Mouse (Mus musculus) CH12.LX (cell line): Measurements from ENCODE around the gene 2210011C24Rik. TPM values are rescaled to one million over a fixed set of nuclear protein-coding genes. Genes with fewer than 3 reads are reported as not detected.
A peak's percentile ranks its signal among the peaks of the same experiment; 100 is the strongest.

Source experiments
- DNase-seq: peaks from one replicate; pipeline ENCODE4 v3.0.0-alpha.2; 2013; ENCODE audit errors: extremely low read depth
- H3K27ac ChIP-seq: 2 replicates; pipeline ENCODE4 v1.5.1; 2012; ENCODE audit warnings: low read depth, mild to moderate bottlenecking, control low read depth, moderate library complexity; ENCODE audit not compliant: insufficient read depth
- H3K27me3 ChIP-seq: replicated peaks from 2 replicates; pipeline ENCODE3; 2012; ENCODE audit warnings: inconsistent platforms
- H3K36me3 ChIP-seq, 2 experiments: replicated peaks in 1 of 2; 2 replicates each; pipeline versions ENCODE3 to v1.6.1; 2012; ENCODE audit warnings: inconsistent platforms in 1 of 2, low read length in 1 of 2, mild to moderate bottlenecking in 1 of 2, mixed read lengths in 1 of 2, moderate library complexity in 1 of 2; ENCODE audit not compliant: control insufficient read depth in 1 of 2, insufficient read depth in 1 of 2
- H3K4me1 ChIP-seq, 2 experiments: 2 replicates each; pipeline ENCODE4 v1.6.1; 2012; ENCODE audit warnings: inconsistent platforms in 1 of 2, moderate library complexity in 1 of 2; ENCODE audit not compliant: insufficient read depth in 2 of 2, control insufficient read depth in 1 of 2
- H3K4me2 ChIP-seq: 2 replicates; pipeline ENCODE4 v1.6.1; 2012; ENCODE audit warnings: low read depth, mild to moderate bottlenecking, control low read depth; ENCODE audit not compliant: poor library complexity, insufficient read depth, severe bottlenecking
- H3K4me3 ChIP-seq, 3 experiments: fragments of 150-350 bp in 1 of 3; sonication (generic) in 1 of 3; replicated peaks in 1 of 3; 2 replicates each; pipeline versions ENCODE3 to v1.5.1; 2011 to 2012; ENCODE audit warnings: low read depth in 2 of 3, low read length in 2 of 3, mild to moderate bottlenecking in 2 of 3, moderate library complexity in 2 of 3, control low read depth in 1 of 3, improper control_type of control experiment in 1 of 3, inconsistent platforms in 1 of 3, mixed read lengths in 1 of 3; ENCODE audit not compliant: poor library complexity in 1 of 3
- H3K79me2 ChIP-seq: replicated peaks from 2 replicates; pipeline ENCODE4 v1.6.1; 2012; ENCODE audit warnings: mild to moderate bottlenecking, moderate library complexity; ENCODE audit not compliant: control insufficient read depth, poor library complexity, insufficient read depth, severe bottlenecking; ENCODE audit errors: extremely low read depth
- H3K9ac ChIP-seq: 2 replicates; pipeline ENCODE4 v1.6.1; 2012; ENCODE audit warnings: low read depth, mild to moderate bottlenecking, control low read depth, moderate library complexity; ENCODE audit not compliant: insufficient read depth
- H3K9me3 ChIP-seq: replicated peaks from 2 replicates; pipeline ENCODE3; 2012; ENCODE audit warnings: low read length, inconsistent platforms, mixed read lengths
- BHLHE40 ChIP-seq: IDR thresholded peaks from 2 replicates; pipeline ENCODE4 v1.6.1; 2011; ENCODE audit warnings: mild to moderate bottlenecking, low read depth, low read length, improper control_type of control experiment
- CHD1 ChIP-seq: IDR thresholded peaks from 2 replicates; pipeline ENCODE4 v1.6.1; 2012; ENCODE audit warnings: low read depth, low read length, improper control_type of control experiment, inconsistent platforms
- CHD2 ChIP-seq: IDR thresholded peaks from 2 replicates; pipeline ENCODE4 v1.6.1; 2011; ENCODE audit warnings: low read length, improper control_type of control experiment
- CTCF ChIP-seq, 2 experiments: IDR thresholded peaks in 1 of 2; conservative IDR thresholded peaks in 1 of 2; 2 replicates each; pipeline ENCODE4 v1.5.1; 2011 to 2012; ENCODE audit warnings: low read depth in 2 of 2, low read length in 2 of 2, improper control_type of control experiment in 1 of 2, inconsistent platforms in 1 of 2, mild to moderate bottlenecking in 1 of 2, moderate library complexity in 1 of 2
- HCFC1 ChIP-seq: IDR thresholded peaks from 2 replicates; pipeline ENCODE4 v1.6.1; 2012; ENCODE audit warnings: low read depth, mild to moderate bottlenecking, inconsistent platforms, low read length, improper control_type of control experiment
- IRF4 ChIP-seq: IDR thresholded peaks from 2 replicates; pipeline ENCODE4 v1.6.1; 2014; ENCODE audit warnings: low read depth, mild to moderate bottlenecking, inconsistent platforms, low read length, improper control_type of control experiment
- JUND ChIP-seq: conservative IDR thresholded peaks from 2 replicates; pipeline ENCODE4 v1.6.1; 2011; ENCODE audit warnings: low read depth, low read length, improper control_type of control experiment
- MAX ChIP-seq: IDR thresholded peaks from 2 replicates; pipeline ENCODE4 v1.6.1; 2011; ENCODE audit warnings: low read length, improper control_type of control experiment
- MAZ ChIP-seq: IDR thresholded peaks from 2 replicates; pipeline ENCODE4 v1.6.1; 2012; ENCODE audit warnings: low read depth, mild to moderate bottlenecking, inconsistent platforms, low read length, improper control_type of control experiment, moderate library complexity
- MEF2A ChIP-seq: IDR thresholded peaks from 2 replicates; pipeline ENCODE4 v1.6.1; 2014; ENCODE audit warnings: low read depth, mild to moderate bottlenecking, inconsistent platforms, low read length, improper control_type of control experiment, borderline replicate concordance
- MXI1 ChIP-seq: IDR thresholded peaks from 2 replicates; pipeline ENCODE4 v1.6.1; 2011; ENCODE audit warnings: mild to moderate bottlenecking, low read depth, low read length, improper control_type of control experiment
- MYC ChIP-seq: IDR thresholded peaks from 2 replicates; pipeline ENCODE4 v1.6.1; 2011; ENCODE audit warnings: low read depth, mild to moderate bottlenecking, improper control_type of control experiment, low read length
- NELFE ChIP-seq: IDR thresholded peaks from 2 replicates; pipeline ENCODE4 v1.6.1; 2011; ENCODE audit warnings: low read depth, low read length, improper control_type of control experiment
- NRF1 ChIP-seq: IDR thresholded peaks from 2 replicates; pipeline ENCODE4 v1.6.1; 2014; ENCODE audit warnings: low read depth, mild to moderate bottlenecking, inconsistent platforms, low read length, improper control_type of control experiment, moderate library complexity
- POLR2A ChIP-seq: IDR thresholded peaks from 2 replicates; pipeline ENCODE4 v1.6.1; 2011; ENCODE audit warnings: low read depth, mild to moderate bottlenecking, improper control_type of control experiment, low read length
- RAD21 ChIP-seq: IDR thresholded peaks from 2 replicates; pipeline ENCODE4 v1.6.1; 2011; ENCODE audit warnings: low read depth, mild to moderate bottlenecking, low read length, improper control_type of control experiment, moderate library complexity
- SMC3 ChIP-seq: IDR thresholded peaks from 2 replicates; pipeline ENCODE4 v1.6.1; 2011; ENCODE audit warnings: low read depth, low read length, improper control_type of control experiment
- TCF12 ChIP-seq: IDR thresholded peaks from 2 replicates; pipeline ENCODE4 v1.6.1; 2014; ENCODE audit warnings: low read depth, mild to moderate bottlenecking, inconsistent platforms, low read length, improper control_type of control experiment
- UBTF ChIP-seq: IDR thresholded peaks from 2 replicates; pipeline ENCODE4 v1.6.1; 2012; ENCODE audit warnings: low read depth, mild to moderate bottlenecking, inconsistent platforms, low read length, improper control_type of control experiment, moderate library complexity
- USF1 ChIP-seq: IDR thresholded peaks from 2 replicates; pipeline ENCODE4 v1.6.1; 2014; ENCODE audit warnings: low read depth, mild to moderate bottlenecking, inconsistent platforms, low read length, improper control_type of control experiment
- ZMIZ1 ChIP-seq: IDR thresholded peaks from 2 replicates; pipeline ENCODE4 v1.6.1; 2012; ENCODE audit warnings: low read depth, mild to moderate bottlenecking, inconsistent platforms, low read length, improper control_type of control experiment
- dilution Hi-C: fragments of 300-500 bp; cut with MboI; formaldehyde crosslinking; loops from 2 replicates; pipeline ENCODE4 v1.14.3; 2020; ENCODE audit warnings: low sequenced_read_pairs; ENCODE audit not compliant: extremely low pct_unique_long_range_greater_than_20kb, extremely low pct_ligation_motif_present
- in situ Hi-C: fragments of 300-500 bp; cut with MboI; formaldehyde crosslinking; loops from 3 replicates; pipeline ENCODE4 v1.14.3; 2019; ENCODE audit warnings: low sequenced_read_pairs, low pct_ligation_motif_present, low pct_unique_long_range_greater_than_20kb, mixed read lengths
- polyA plus RNA-seq: library from polyadenylated mRNA; unstranded; fragments of >175 nt; gene quantifications from 2 replicates; pipeline ENCODE4 v1.2.1, GENCODE M21; 2012; ENCODE audit warnings: low read depth; ENCODE audit not compliant: insufficient read length
- total RNA-seq, 2 experiments: library from RNA; depleted of rRNA; stranded (reverse); fragments of 300-350 nt in 1 of 2; fragments of >200 nt in 1 of 2; gene quantifications; 2 replicates each; pipeline ENCODE4 v1.2.3; 2012 to 2014

Gene 2210011C24Rik
- total and polyA plus RNA-seq, 3 experiments = not detected

DNA sequence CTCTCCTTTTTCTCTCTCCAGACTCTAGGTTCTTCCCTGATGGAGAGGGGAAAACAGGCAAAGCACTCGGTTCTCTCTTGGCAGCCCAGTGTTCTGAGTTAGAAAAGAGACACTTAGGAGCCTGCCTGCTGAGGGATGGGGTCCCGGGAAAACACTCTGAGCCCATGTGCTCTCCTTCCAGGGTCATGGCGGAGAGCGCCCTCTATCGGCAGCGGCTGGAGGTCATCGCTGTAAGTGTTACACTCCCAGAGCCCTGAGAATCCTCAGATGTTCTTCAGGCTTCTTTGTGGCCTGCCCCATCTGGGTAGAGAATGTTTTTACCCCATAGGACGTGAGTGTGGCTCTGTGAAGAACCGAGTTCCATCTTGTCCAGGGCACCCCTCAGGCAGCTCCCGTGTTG is 12.2 kb upstream of the 2210011C24Rik start:
- peak; percentile 77 to 83 for TF ChIP-seq CTCF (conservative IDR thresholded peaks at IDR 0.05 in 1 of 2, IDR thresholded peaks at IDR 0.05 in 1 of 2; ENCODE audit: low read depth in 2 of 2, low read length in 2 of 2)
- no peak for TF ChIP-seq HCFC1
- TF ChIP-seq RAD21 = peak; percentile 43
- TF ChIP-seq MAX = peak; percentile 60; the same call in 1 of the 2 replicates
- peak; percentile 82 for TF ChIP-seq MYC
- TF ChIP-seq UBTF = no peak
- TF ChIP-seq SMC3 = peak; percentile 40
- DNase-seq = peak; percentile 47
- no peak overlapping the region for H3K27ac ChIP-seq
- H3K4me2 ChIP-seq = no peak overlapping the region
- in situ Hi-C loops (no loop called here), dilution Hi-C loops (no loop called here)
- H3K9me3 ChIP-seq = no peaks in the 10 kb centered on the region
- no peak overlapping the region for H3K9ac ChIP-seq
- peaks cover 0 to 4% of the 10 kb centered on the region in 2 experiments; a peak in 2 of 4 replicates for H3K4me1 ChIP-seq
- no peaks in the 10 kb centered on the region for H3K36me3 ChIP-seq
- no peaks in the 10 kb centered on the region for H3K79me2 ChIP-seq
- H3K4me3 ChIP-seq = no peak overlapping the region
- peaks cover 22% of the 10 kb centered on the region for H3K27me3 ChIP-seq

GRCm38 (mm10) chr8:84023631-84024030 is 11.7 kb upstream of the 2210011C24Rik start:
- dilution Hi-C loops (no loop called here), in situ Hi-C loops (no loop called here)
- H3K79me2 ChIP-seq = no peaks in the 10 kb centered on the region
- H3K9ac ChIP-seq = no peak overlapping the region
- no peak overlapping the region for H3K27ac ChIP-seq
- H3K4me1 ChIP-seq = peaks cover 0 to 4% of the 10 kb centered on the region in 2 experiments; a peak in 2 of 4 replicates
- TF ChIP-seq MAZ = no peak
- no peak for TF ChIP-seq CHD2
- no peak for TF ChIP-seq MEF2A
- TF ChIP-seq TCF12 = no peak
- no peak for TF ChIP-seq MXI1
- TF ChIP-seq CHD1 = no peak
- TF ChIP-seq NELFE = no peak
- no peak for TF ChIP-seq POLR2A
- TF ChIP-seq USF1 = no peak
- no peak for TF ChIP-seq ZMIZ1
- TF ChIP-seq BHLHE40 = no peak
- no peak for TF ChIP-seq IRF4
- TF ChIP-seq MYC = no peak
- no peak for TF ChIP-seq NRF1
- no peak for TF ChIP-seq JUND
- TF ChIP-seq, all 38 proteins: peak for 0
- no peak for DNase-seq
- Histone ChIP-seq H3K4me3 (no peak overlapping the region), H3K9me3 (no peaks in the 10 kb centered on the region), H3K4me2 (no peak overlapping the region), H3K36me3 (no peaks in the 10 kb centered on the region), H3K27me3 (peaks cover 22% of the 10 kb centered on the region)
